Mouse (Mus musculus) C2C12 (cell line): ENCODE data around the gene Ccdc84.

ENCODE experiments used
- CTCF ChIP-seq: IDR thresholded peaks from one replicate; pipeline ENCODE4 v1.5.1; 2011; ENCODE audit not compliant: control insufficient read depth, insufficient read depth, insufficient read length
- MAX ChIP-seq: IDR thresholded peaks from one replicate; pipeline ENCODE4 v1.6.1; 2011; ENCODE audit warnings: mild to moderate bottlenecking, control low read depth
- MYOD1 ChIP-seq: IDR thresholded peaks from one replicate; pipeline ENCODE4 v1.6.1; 2011; ENCODE audit warnings: low read depth; ENCODE audit not compliant: control insufficient read depth, insufficient read length
- MYOG ChIP-seq: IDR thresholded peaks from one replicate; pipeline ENCODE4 v1.6.1; 2011; ENCODE audit not compliant: control insufficient read depth, insufficient read length; ENCODE audit errors: extremely low read depth
- USF1 ChIP-seq: IDR thresholded peaks from one replicate; pipeline ENCODE4 v1.6.1; 2011; ENCODE audit warnings: low read depth, mild to moderate bottlenecking, control low read depth, moderate library complexity

DNA sequence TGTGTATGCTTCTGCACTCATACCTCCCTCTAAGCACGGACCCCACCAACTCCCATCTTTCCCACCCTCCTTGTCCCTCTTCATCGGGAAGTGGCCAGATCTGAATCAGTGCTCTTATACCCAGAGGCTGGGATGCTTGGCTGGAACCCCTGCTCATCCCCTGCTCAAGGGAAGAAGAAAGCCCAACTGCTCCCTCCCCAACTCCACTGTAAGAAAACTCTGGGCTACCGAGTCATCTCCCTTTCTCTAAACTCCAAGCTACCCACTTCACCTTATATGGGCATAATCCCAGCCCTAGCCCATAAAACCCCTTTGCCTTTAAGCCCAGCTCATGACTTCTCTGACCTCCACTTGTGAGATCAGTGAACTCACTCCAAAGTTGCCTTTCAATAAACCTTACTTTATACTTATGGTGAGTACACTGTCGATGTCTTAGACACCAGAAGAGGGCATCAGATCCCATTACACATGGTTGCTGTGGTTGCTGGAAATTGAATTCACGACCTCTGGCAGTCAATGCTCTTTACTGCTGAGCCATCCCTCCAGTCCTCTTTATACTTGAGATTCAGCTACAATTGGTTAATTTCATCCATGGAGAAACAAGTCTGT is 14.3 kb upstream of the Ccdc84 start:
- no peak for TF ChIP-seq USF1
- TF ChIP-seq CTCF = no peak
- TF ChIP-seq MYOG = no peak
- no peak for TF ChIP-seq MAX
- TF ChIP-seq MYOD1 = no peak
